Mouse (Mus musculus) layer of hippocampus, adult 8-10 months (tissue): ENCODE measurements around the gene Dock1. TPM values are rescaled to one million over a fixed set of nuclear protein-coding genes. Genes with fewer than 3 reads are reported as not detected.
A peak's percentile ranks its signal among the peaks of the same experiment; 100 is the strongest.

Experiments used
- DNase-seq, 2 experiments: peaks; one replicate each; pipeline ENCODE4 v3.0.0; 2022; ENCODE audit warnings: low spot score in 2 of 2
- total RNA-seq, 4 experiments: library from RNA; stranded (reverse); gene quantifications; 2 replicates each; pipeline ENCODE4 v1.2.4; 2022

The Dock1 gene
- total RNA-seq, 4 experiments from 2014 or later = 27.5 to 31.6 (median 30.5) TPM

GRCm38 (mm10) chr7:135134619-135135018 is 464.2 kb downstream of the Dock1 start:
- DNase-seq = no peak

GRCm38 (mm10) chr7:135139153-135139612 is 468.7 kb downstream of the Dock1 start:
- peak in 1 of 2 experiments; percentile 16 for DNase-seq

- DNase-seq = no peak
Observed at GRCm38 (mm10) chr7:135144731-135145130, 474.3 kb downstream of the Dock1 start.

GRCm38 (mm10) chr7:135150926-135151325 is 480.5 kb downstream of the Dock1 start:
- DNase-seq = peak in 1 of 2 experiments; percentile 13

GRCm38 (mm10) chr7:135157571-135157970 is 487.1 kb downstream of the Dock1 start:
- no peak for DNase-seq

GRCm38 (mm10) chr7:135158381-135158780 is 487.9 kb downstream of the Dock1 start:
- DNase-seq = no peak

- DNase-seq = no peak
Observed at GRCm38 (mm10) chr7:135159606-135160005, 489.2 kb downstream of the Dock1 start.

GRCm38 (mm10) chr7:135165155-135165554 is 494.7 kb downstream of the Dock1 start:
- peak; percentile 14 to 51 for DNase-seq

GRCm38 (mm10) chr7:135169936-135170335 is 499.5 kb downstream of the Dock1 start:
- DNase-seq = no peak

- DNase-seq = no peak
Observed at GRCm38 (mm10) chr7:135172219-135172618, 501.8 kb downstream of the Dock1 start.

GRCm38 (mm10) chr7:135194190-135194589 is 523.7 kb downstream of the Dock1 start:
- DNase-seq = no peak

- no peak for DNase-seq
Observed at GRCm38 (mm10) chr7:135195631-135196030, 525.2 kb downstream of the Dock1 start.

GRCm38 (mm10) chr7:135196828-135197227 is 526.4 kb downstream of the Dock1 start:
- DNase-seq = no peak

GRCm38 (mm10) chr7:135203920-135204319 is 533.5 kb downstream of the Dock1 start:
- no peak for DNase-seq

- peak; percentile 27 to 48 for DNase-seq
Observed at GRCm38 (mm10) chr7:135205111-135205510, 534.7 kb downstream of the Dock1 start.

- no peak for DNase-seq
Observed at GRCm38 (mm10) chr7:135208947-135209567, 538.6 kb downstream of the Dock1 start.

GRCm38 (mm10) chr7:135210296-135210695 is 539.8 kb downstream of the Dock1 start:
- DNase-seq = no peak

- DNase-seq = no peak
Observed at GRCm38 (mm10) chr7:135210831-135211230, 540.4 kb downstream of the Dock1 start.

- DNase-seq = no peak
Observed at GRCm38 (mm10) chr7:135212505-135212904, 542.1 kb downstream of the Dock1 start.

- DNase-seq = no peak
Observed at GRCm38 (mm10) chr7:135221475-135221874, 551.0 kb downstream of the Dock1 start.
